Mouse (Mus musculus) T-helper 17 cell (primary cell): ENCODE data around the gene Eif1b.

ENCODE experiments used
- in situ Hi-C, 2 experiments: fragments of 300-600 bp; cut with MboI, MseI; formaldehyde crosslinking; loops; 1 replicate in 1 of 2; 2 replicates in 1 of 2; pipeline ENCODE4 v1.15.1; 2025; ENCODE audit warnings: high pct_unique_total_duplicates in 2 of 2

Gene Eif1b

DNA sequence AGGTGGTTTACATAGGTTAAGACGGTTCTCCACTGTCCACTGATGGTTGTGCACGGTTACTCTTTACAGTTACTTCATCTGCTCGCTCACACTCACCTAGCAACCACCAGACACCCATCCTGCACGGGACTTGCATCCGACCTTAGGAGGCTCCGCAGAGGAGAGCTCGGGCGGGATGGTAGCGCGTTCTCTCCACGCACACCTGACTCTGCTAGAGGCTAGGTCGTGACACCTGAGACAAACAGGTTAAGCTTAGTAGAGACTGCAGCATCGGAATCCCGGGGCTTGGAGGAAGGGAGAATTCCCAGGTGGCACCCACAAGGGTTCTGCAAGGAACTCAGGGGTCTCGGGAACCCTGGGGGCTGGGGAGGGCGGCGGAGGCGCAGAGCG, at the start of gene Eif1b:
Eif1b (plus strand) TSS at position 223 of the 390 bp plus-strand sequence.
- in situ Hi-C loops: no loop called here

DNA sequence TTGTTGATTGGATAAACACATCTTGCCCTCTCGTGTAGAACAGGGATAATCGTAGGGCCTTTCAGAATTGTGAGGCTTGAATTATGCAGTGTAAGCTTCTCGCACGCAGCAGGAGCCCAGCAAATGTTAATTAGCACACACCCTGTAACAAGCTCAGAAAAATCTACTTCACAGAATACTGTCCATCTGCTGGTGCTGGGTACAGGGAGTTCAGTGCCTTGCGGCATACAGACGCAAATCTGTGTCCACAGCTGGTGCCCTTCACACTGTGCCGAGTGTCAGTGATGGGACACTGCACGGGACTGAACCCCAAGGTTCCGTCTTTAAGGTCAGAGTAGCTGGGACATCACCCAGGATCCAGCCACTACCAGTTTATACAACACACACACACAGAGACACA, 47.4 kb upstream of the Eif1b start:
- in situ Hi-C loops: no loop called here

DNA sequence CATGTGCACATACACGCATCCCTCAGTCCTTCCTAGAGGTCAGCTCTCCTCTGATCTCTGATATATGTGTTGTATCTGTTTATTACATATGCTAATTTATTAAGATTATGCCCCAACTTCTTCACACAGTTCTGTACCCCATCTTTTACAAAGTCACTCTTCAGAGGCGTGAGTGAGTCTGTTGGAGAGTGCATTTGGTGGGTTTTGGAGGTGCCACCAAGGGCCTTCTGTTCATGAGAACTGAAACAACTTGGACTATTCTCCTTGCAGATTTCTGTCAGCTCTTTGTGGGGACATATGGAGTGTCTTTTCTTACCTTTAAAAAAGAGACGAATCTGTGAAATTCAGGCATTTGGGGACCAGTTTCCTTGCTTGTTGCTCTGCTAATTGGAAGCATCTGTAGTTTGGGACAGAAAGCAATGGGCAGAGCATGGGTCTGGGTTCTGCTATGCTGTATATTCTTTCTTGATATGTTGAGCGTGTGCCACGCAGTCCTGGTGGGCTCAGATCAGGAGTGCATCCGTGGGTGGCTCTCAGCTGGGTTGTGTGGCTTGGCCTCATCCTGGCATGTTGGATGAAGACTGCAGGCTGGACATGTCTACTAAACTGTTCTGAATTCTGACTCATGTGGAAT, 42.2 kb upstream of the Eif1b start:
- in situ Hi-C loops: no loop called here

- in situ Hi-C loops: no loop called here
Measured at GRCm38 (mm10) chr9:120455768-120456655, 36.0 kb upstream of the Eif1b start.

DNA sequence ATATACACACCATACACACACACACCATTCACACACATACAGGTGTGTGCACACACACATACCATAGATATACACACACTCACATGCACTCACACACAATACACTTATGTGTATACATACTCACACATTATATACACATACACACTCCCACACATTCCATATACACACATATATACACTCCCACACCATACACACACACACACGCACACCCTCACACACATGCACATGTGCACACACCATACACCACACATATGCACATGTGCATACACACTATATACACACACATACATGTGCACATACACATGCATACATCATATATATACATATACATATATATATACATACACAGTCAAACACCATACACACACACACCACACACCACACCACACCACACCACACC, 21.6 kb upstream of the Eif1b start:
- in situ Hi-C loops: no loop called here

DNA sequence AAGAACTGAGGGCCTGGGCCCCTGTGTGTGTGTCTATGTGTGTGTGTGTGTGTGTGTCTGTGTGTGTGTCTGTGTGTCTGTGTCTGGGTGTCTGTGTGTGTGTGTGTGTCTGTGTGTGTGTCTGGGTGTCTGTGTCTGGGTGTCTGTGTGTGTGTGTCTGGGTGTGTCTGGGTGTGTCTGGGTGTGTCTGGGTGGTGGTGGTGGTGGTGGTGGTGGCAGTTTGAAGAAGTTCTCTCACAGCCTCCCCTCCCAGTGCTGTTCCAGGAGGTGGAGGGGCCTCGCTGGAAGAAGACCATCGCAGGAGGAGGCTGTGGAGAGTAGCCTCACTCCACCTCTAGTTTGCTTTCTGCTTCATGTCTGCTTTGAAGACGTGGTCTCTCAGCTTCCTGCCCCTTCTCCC, 10.4 kb upstream of the Eif1b start:
- in situ Hi-C loops: no loop called here

GRCm38 (mm10) chr9:120482382-120482781, 9.7 kb upstream of the Eif1b start:
- in situ Hi-C loops: no loop called here

DNA sequence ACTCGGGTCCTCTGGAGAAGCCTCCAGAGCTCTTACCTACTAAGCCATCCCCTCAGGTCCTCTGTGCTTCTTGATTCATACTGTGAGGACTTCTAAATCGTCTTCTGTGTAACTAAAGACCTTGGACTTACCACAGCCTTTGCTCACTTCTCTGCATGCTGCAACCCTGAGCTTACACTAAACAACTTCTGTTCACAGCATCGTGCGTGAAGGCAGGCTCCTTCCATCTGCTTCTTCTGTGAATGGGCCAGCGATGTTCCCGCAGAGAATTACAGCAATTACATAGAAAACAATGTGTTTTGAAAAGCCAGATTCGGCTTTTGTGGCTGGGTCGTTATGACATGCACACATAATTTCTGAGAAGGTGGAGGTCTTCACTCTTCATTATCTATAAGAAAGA, 8.9 kb upstream of the Eif1b start:
- in situ Hi-C loops: no loop called here

DNA sequence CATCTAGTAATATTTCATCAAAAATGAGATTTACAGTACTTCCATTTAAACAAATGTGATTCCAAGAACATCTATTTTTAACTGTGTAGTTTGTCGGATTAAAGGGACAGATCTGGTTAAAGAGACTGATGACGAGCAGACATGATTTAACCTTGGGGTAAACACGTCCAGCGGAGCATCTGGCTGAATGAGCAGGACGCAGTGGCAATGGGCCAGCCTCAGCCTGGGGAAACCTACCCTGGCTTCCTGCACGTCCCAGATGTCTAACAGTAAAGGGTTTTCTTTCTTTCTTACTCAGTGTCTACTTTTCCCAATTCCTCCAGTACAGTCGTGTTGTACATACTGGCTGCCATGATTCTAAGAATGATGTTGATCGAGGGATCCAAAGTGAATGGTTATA, 5.0 kb upstream of the Eif1b start:
- in situ Hi-C loops: loop anchor here in 1 of 2 experiments (5.0 kb wide), 1 partner anchor 55 kb away; no protein-coding TSS in a partner anchor

DNA sequence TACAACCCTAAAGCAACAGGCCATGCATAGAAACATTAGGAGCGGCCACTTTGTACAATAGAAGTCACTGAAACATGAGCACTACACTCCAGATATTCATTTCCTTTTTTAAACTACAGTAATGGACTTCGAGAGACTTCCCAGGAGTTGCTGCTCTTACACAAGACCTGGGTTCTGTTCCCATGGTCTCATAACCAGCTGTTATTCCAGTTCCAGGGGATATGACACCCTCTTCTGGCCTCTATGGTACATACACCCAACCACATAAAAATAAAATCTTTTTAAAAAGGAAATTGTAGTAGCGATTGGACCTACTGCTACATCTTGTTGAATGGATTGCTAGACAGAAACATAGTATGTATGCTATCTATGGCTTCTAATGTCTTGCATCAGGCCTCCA, 523 bp upstream of the Eif1b start:
- in situ Hi-C loops: no loop called here

GRCm38 (mm10) chr9:120492400-120493351, 644 bp downstream of the Eif1b start:
- in situ Hi-C loops: no loop called here

- in situ Hi-C loops: no loop called here
Measured at GRCm38 (mm10) chr9:120493781-120494180, 1.7 kb downstream of the Eif1b start.

DNA sequence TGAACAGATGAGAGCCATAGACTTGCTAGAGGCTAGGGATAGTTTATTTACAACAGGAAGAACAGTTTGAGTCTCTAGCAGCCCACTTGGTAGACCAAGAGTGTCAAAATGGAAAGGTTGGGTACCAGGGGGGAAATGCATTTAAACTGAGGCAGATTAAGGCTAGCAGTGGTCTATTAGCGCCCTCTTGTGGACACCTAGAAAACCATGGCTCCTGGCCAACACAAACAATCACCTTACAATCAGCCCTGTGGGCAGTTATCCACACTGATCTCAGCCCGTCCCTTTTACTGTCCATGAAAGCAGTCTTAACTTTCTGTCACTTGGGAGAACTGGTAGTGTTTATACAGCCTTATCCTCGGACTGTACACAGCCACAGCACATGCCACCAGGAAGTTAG, 4.7 kb downstream of the Eif1b start:
- in situ Hi-C loops: loop anchor here in 1 of 2 experiments (5.0 kb wide), 1 partner anchor 64 kb away; no protein-coding TSS in a partner anchor

GRCm38 (mm10) chr9:120497983-120498382, 6.0 kb downstream of the Eif1b start:
- in situ Hi-C loops: loop anchor here in 1 of 2 experiments (5.0 kb wide), 1 partner anchor 66 kb away; no protein-coding TSS in a partner anchor

GRCm38 (mm10) chr9:120501191-120501902, 9.3 kb downstream of the Eif1b start:
- in situ Hi-C loops: loop anchor here (5.0 kb wide), 1 partner anchor 86 kb away; no protein-coding TSS in a partner anchor

DNA sequence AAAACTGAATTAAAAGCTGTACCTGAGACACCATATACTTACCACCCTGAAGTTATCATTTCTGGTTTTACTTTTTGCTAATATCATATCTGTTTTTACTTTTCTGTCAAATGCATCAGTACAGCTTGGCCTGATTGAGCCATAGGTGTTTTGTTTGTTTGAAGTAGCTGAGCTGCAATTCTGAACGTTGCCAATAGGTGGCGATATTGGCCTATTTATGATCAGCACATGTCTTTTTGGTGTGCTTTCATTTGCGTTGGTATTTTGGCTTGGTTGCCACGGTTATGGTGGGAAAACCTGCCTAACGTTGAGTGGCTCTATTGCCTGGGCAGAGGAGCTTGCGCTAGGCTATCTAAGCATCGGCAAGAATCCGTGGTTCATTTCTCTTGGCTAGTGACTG, 10.0 kb downstream of the Eif1b start:
- in situ Hi-C loops: loop anchor here (5.0 kb wide), 1 partner anchor 85 kb away; no protein-coding TSS in a partner anchor

GRCm38 (mm10) chr9:120504423-120504822, 12.4 kb downstream of the Eif1b start:
- in situ Hi-C loops: loop anchor here (5.0 kb wide), 1 partner anchor 83 kb away; no protein-coding TSS in a partner anchor

- in situ Hi-C loops: no loop called here
Measured at GRCm38 (mm10) chr9:120511781-120512180, 19.7 kb downstream of the Eif1b start.

DNA sequence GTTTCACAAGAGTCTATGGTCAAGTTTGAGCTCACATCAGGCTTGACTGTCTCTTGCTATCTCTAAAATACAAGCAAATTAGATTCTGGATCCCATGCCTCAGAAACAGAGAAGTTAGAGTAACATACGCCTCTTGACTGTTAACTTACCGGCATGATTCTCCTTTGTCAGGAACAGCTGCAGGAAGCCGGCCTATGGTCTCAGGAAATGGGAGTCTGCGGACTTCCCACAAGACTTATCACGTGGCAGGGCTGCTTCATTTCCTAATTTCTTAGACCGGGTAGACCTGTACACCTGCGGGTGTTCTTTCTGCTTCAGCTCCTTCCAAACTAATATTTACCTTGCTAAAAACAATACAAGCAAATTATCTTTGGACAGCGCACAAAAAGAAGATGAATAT, 24.7 kb downstream of the Eif1b start:
- in situ Hi-C loops: no loop called here

- in situ Hi-C loops: no loop called here
Measured at GRCm38 (mm10) chr9:120518946-120519345, 26.9 kb downstream of the Eif1b start.
